Mouse (Mus musculus) skeletal muscle tissue, adult 2 months (tissue): ENCODE measurements around the gene Nnmt.
A peak's percentile ranks its signal among the peaks of the same experiment; 100 is the strongest.

Source experiments
- DNase-seq: peaks from one replicate; pipeline ENCODE4 v3.0.0-alpha.2; 2012; ENCODE audit warnings: low read depth, low spot score

The Nnmt gene

GRCm38 (mm10) chr9:48635576-48636350, 30.8 kb upstream of the Nnmt start:
- DNase-seq, result no peak

DNA sequence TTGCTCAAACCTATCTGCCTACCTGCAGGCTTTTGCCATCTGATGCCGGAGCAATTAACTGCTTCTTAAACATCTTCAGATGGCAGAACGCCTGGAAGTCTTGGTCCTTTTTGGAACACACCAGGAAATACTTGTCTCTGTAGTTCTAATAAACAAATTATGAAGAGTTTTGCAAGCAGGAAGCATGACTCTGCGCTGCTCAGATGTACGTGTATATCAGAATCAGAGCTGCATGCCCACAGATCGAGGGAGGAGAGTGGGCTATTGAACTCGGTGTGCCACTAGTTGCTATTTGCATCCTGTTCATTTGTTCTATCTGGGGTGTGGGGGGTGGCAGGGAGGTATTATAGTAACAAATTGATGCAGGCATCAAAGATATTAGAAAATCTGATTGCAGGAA, 28.2 kb upstream of the Nnmt start:
- DNase-seq, result no peak

DNA sequence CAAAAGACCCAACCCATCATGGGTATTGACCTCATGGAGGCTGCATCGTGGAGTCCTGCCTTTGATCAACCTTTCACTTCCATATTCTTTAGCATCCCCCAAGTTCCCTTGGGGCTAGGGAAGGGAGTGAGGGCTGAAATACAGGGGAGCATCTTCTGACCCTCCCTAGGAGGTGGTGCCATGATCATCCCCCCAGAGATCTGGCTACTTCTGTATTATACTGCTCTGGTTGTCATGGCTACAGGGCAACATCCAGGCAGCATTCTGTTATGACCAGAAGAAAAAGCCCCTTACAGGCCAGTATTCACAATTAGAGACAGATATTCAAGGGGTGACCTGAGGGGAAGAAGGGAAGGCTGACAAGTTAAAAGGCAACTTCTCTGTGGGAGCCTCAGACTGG, 14.3 kb upstream of the Nnmt start:
- no peak for DNase-seq

GRCm38 (mm10) chr9:48618589-48618988, 13.6 kb upstream of the Nnmt start:
- DNase-seq, result peak; percentile 87

- peak; percentile 83 for DNase-seq
Measured at GRCm38 (mm10) chr9:48618111-48618510, 13.2 kb upstream of the Nnmt start.

GRCm38 (mm10) chr9:48617511-48618010, 12.6 kb upstream of the Nnmt start:
- DNase-seq, result no peak

DNA sequence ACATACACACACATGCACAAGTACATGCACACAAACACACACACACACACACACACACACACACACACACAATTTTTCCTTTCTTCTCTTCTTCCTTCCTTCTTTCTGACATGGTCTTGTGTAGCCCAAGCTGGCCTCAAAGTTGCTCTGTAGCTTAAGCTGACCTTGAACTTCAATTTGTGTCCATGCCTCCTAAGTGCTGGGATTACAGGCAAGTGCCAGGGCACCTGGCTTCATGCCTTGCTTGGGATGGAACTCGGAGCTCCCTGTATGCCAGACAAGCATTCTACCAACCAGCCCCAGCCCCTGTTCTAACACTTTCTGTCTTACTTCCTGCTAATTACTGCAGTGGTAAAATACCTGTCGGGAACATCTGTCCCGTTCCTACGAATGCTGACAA, 8.3 kb upstream of the Nnmt start:
- no peak for DNase-seq

GRCm38 (mm10) chr9:48612542-48612941, 7.6 kb upstream of the Nnmt start:
- DNase-seq, result peak; percentile 83

DNA sequence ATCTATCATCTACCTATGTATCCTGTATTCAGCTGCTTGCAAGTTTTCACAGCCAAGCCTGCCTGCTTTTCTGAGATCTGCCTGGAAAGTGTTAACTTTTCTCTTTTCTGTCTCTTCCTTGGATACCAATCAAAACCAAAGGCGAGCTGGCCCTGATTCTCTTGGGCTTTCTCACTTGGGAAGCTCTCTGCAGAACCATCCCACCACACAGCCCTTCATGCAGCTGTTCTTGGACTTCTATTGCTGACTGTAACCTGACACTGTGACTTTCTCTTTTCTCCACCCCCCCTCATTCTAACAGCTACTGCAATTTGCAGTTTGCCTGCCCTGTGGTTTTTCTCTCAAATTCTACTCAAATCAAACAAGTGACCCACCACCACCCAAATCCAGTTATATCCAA, 6.1 kb upstream of the Nnmt start:
- DNase-seq, result no peak

DNA sequence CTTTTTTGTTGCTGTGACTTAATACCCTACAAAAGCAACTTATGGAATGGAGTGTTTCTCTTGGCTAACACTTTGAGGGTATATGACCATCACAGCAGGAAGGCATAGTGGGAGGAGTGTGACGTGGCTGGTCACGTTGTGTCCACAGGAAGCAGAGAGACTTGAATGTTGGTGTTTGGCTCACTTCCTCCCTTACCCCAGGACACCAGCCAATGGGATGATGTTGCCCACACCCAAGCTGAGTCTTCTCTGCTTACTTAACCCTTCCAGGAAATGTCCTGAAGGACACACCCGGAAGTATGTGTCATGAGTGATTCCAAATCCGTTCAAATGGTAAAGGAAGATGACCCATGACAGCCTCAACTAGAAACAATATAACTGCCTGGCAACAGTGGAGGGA, 4.8 kb upstream of the Nnmt start:
- DNase-seq, result no peak

DNA sequence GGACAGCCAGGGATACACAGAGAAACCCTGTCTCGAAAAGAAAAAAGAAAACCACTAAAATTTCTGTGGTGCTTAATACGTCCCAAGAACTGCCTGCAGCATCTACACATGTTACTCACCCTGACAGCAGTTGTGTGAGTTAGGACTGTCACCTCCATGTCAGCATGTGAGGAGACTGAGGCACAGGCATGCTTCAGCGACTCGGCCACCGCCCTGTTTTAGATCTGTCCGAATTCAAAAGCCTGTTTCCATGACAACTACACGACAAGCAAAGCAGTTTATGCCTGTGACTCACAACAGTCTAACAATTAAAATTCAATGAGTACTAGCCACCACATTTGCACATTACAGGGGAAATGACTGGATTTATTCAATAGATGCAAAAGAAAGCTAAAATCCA, 2.5 kb upstream of the Nnmt start:
- DNase-seq, result no peak

GRCm38 (mm10) chr9:48606171-48606570, 1.2 kb upstream of the Nnmt start:
- DNase-seq, result peak; percentile 72

GRCm38 (mm10) chr9:48605697-48606096, 744 bp upstream of the Nnmt start:
- no peak for DNase-seq

GRCm38 (mm10) chr9:48604226-48604625, 727 bp downstream of the Nnmt start:
- DNase-seq, result no peak

- DNase-seq, result no peak
Measured at GRCm38 (mm10) chr9:48600881-48601280, 4.1 kb downstream of the Nnmt start.

- DNase-seq, result peak; percentile 74
Measured at GRCm38 (mm10) chr9:48600066-48600465, 4.9 kb downstream of the Nnmt start.

DNA sequence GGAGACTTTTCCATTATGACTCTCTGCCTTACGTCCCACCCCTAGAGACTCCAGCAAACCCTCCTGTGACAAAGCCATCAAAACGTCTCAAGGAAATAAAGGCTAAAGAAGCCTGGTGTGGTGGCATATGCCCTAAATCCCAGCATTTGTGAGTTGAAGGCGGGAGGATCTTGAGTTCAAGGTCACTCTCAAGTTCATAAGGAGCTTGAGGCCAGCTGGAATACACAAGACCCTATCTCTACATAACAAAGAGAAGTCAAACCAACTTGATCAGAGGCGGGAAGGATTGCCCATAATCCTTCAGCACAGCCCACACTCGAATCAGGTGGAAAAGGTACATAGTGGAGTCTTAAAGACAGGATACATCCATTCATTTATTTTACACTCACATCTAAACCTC, 7.5 kb downstream of the Nnmt start:
- no peak for DNase-seq

- no peak for DNase-seq
Measured at GRCm38 (mm10) chr9:48596924-48597323, 8.0 kb downstream of the Nnmt start.

- no peak for DNase-seq
Measured at GRCm38 (mm10) chr9:48593915-48594314, 11.0 kb downstream of the Nnmt start.

- no peak for DNase-seq
Measured at GRCm38 (mm10) chr9:48590606-48591005, 14.3 kb downstream of the Nnmt start.

DNA sequence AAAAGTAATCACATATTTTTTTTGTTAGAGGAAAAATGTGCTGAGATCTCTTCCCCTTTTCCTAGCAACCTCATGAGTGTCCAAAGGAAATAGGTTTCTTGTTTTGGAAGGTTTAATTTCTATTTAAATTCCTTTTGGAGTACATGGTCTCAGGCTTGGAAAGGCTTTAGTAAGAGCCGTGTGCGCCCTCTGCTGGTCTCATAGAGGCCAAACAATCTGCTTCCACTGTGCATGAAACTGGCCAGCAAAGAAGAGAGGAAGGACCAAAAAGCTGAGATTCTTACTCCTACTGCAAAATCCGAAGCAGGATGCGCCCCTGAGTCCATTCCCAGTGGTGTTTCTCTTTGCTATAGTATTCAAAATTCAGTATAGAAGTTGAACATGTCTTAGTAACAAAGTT, 18.6 kb downstream of the Nnmt start:
- DNase-seq, result peak; percentile 46

GRCm38 (mm10) chr9:48580808-48581207, 24.1 kb downstream of the Nnmt start:
- no peak for DNase-seq

DNA sequence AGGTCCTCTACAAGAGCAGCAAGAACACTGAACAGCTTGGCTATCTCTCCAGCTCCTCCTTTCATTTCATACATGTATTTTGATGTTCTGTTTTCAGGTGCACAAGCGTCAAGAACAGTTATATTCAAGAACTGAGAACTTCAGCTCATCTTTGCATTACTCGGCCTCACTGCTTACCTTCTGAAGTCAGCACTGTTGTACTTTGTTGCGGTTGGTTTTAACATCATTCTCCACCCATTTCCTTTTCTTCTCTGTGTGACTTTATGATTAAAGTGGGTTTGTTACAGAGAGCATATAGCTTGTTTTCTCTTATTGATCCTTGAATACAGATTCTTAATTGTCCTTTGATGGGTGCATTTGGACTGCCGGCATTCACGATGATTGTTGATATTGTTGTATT, 42.6 kb downstream of the Nnmt start:
- DNase-seq, result no peak
